Mouse (Mus musculus) neural tube, embryonic 15.5 days (tissue): ENCODE measurements around the gene Grhl1. TPM values are rescaled to one million over a fixed set of nuclear protein-coding genes. Genes with fewer than 3 reads are reported as not detected.
"Not testable (repeated sequence)": the region's sequence is repeated elsewhere in the genome, so short reads cannot be mapped to it uniquely, and the experiment has no call there.

Experiments
- ATAC-seq: fragments of 200-750 bp; cut with Nextera tagmentation; 2 replicates; pipeline ENCODE4 v1.8.0; 2017; ENCODE audit warnings: mild to moderate bottlenecking, moderate TSS enrichment, moderate library complexity; ENCODE audit not compliant: low FRiP score
- H3K27ac ChIP-seq: fragments of 300-500 bp; sonication (generic); replicated peaks from 2 replicates; pipeline ENCODE4 v1.5.1; 2015; ENCODE audit warnings: mild to moderate bottlenecking, inconsistent platforms
- H3K27me3 ChIP-seq: fragments of 300-500 bp; sonication (generic); replicated peaks from 2 replicates; pipeline ENCODE4 v1.6.1; 2015; ENCODE audit warnings: inconsistent platforms
- H3K36me3 ChIP-seq: fragments of 300-500 bp; sonication (generic); 2 replicates; pipeline ENCODE4 v1.6.1; 2015; ENCODE audit warnings: inconsistent platforms
- H3K4me1 ChIP-seq: fragments of 300-500 bp; sonication (generic); 2 replicates; pipeline ENCODE4 v1.6.1; 2015; ENCODE audit warnings: inconsistent platforms
- H3K4me2 ChIP-seq: fragments of 300-500 bp; sonication (generic); 2 replicates; pipeline ENCODE4 v1.6.1; 2015; ENCODE audit warnings: inconsistent platforms, mild to moderate bottlenecking, moderate library complexity
- H3K4me3 ChIP-seq: fragments of 300-500 bp; sonication (generic); replicated peaks from 2 replicates; pipeline ENCODE4 v1.5.1; 2015; ENCODE audit warnings: mild to moderate bottlenecking, inconsistent platforms
- H3K9ac ChIP-seq: fragments of 300-500 bp; sonication (generic); replicated peaks from 2 replicates; pipeline ENCODE4 v1.6.1; 2015; ENCODE audit warnings: mild to moderate bottlenecking, inconsistent platforms
- H3K9me3 ChIP-seq: fragments of 300-500 bp; sonication (generic); replicated peaks from 2 replicates; pipeline ENCODE4 v1.6.1; 2016; ENCODE audit warnings: inconsistent platforms
- WGBS: fragments of 180-500 bp; shearing (Covaris S2); methylation state at CpG from one replicate; pipeline ENCODE4 v1.1.7; 2015; ENCODE audit warnings: mixed read lengths; 5-methylcytosine and 5-hydroxymethylcytosine counted together
- polyA plus RNA-seq: library from polyadenylated mRNA; unstranded; fragments of >200 nt; fragmentation: Nextera tagmentation; extraction: Ambion mirVana; gene quantifications from 2 replicates; pipeline ENCODE4 v1.2.1, GENCODE M21; 2015

Grhl1 gene
- polyA plus RNA-seq: 0.63 and 1.3 TPM in 2 replicates

DNA sequence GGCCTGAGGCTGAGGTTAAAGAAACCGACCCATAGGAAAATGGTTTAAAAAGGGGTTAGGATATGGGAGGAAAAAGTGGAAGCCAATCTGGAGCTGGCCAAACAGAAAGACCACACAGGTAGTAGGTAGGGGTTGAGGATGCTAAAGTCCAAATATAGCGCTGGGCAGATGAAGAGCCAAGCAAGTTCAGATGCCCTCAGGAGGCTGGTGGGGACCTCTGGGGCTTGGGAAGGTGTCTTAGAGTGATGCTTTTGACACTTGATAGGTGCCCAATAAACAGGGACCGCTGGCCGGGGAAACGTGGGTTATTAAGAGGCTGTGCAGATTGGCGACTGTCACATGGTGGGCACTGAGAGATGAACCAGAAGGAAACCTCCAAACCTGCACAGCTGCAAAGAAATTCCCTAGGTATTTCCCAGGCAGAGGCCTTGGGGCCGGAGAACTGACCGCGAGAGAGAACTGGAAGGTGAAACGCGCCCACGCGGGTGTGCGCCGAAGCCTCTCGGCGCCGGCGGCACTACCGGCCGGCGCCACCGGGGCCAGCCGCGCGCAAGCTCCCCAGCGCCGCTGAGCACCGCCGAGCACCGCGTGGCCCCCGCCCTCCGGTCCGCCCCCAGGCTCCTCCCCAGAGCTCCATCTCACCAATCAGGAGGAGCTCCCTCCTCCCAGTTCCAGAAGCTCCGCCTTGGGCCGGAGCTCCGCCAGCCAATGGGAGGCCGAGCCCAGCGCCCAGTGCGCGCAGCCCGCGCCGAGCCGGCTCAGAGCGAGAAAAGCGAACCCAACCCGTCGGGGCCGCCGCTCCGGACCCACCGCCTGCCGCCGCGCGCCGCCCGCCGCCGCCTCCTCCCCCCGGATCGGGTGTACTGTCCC, at the start of gene Grhl1:
Grhl1 (plus strand) TSS at position 761 of the 870 bp plus-strand sequence.
- H3K9me3 ChIP-seq: no peaks in the 10 kb centered on the region
- no peak within 1 kb of the TSS for H3K27ac ChIP-seq
- ATAC-seq: peak; percentile 100
- H3K9ac ChIP-seq: peak within 1 kb of the TSS; percentile 56
- WGBS: 2% methylated on average over 62 of the region's 64 CpGs
- H3K27me3 ChIP-seq: peaks cover 31% of the 10 kb centered on the region
- H3K4me3 ChIP-seq: peak within 1 kb of the TSS; percentile 71
- peak within 1 kb of the TSS; percentile 86 for H3K4me2 ChIP-seq
- H3K4me1 ChIP-seq: peaks cover 9% of the 10 kb centered on the region
- no peaks in the 10 kb centered on the region for H3K36me3 ChIP-seq

DNA sequence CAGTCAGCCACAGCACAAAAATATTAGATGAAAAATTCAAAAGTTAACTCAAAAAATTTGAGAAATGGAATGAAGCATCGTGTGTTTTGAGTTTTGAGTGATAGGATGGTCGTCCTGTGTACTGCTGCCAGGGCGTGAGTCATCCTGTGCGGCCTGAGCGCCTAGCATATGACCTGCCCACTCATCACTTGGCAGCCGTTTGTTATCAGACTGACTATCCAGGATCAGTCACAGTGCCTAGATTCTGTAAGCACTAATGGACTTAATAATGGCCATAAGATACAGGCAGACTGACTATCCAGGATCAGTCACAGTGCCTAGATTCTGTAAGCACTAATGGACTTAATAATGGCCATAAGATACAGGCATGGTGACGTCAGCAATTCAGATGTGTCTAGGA, 47.0 kb upstream of the Grhl1 start:
- ATAC-seq, H3K9me3 ChIP-seq, H3K27ac ChIP-seq, H3K9ac ChIP-seq, H3K4me2 ChIP-seq, H3K27me3 ChIP-seq, H3K4me1 ChIP-seq, H3K4me3 ChIP-seq: not testable (repeated sequence)
- WGBS: 89% methylated on average over 7 of the region's 7 CpGs
- peaks cover 31% of the 10 kb centered on the region for H3K36me3 ChIP-seq

DNA sequence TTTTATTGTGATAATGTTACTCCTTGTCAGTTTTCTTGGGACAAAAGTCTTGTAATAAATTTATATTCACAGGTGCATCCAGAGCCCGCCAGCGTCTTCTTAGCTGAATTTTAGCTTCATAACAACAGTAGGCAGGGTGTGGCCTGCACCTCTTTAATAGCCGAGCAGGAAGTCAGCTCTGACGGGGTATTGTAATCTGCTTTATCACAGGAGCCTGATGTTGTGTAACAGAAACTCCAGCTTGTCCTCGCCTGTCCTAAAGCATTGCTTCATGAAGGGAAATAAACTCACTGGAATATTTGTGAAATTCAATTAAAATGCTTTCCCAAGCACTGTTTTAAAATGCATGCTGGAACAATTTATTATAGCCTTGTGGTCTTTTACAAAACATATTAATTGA, 35.7 kb upstream of the Grhl1 start:
- H3K36me3 ChIP-seq: peaks cover 15% of the 10 kb centered on the region; the same call in 1 of the 2 replicates
- H3K4me1 ChIP-seq: no peaks in the 10 kb centered on the region
- 63% methylated on average over 5 of the region's 5 CpGs for WGBS

DNA sequence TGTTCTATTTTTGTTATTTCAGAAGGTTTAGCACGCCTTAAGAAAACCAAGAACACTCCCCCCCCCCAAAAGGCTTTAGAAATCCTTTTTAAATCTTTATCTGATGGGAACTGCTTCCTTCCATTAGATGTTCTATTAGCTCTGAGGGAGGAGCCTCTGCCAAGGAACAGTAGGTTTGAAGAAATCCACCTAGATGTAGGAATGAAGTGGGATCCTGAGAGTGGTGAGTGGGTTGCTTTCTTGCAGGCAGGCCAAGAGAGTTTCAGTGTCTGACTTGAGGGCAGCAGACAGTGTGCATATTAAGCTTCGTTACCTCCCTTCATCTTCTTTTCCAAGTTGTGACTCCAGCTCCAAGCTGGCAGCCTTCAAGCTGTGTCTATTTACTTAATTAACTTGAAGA, 34.9 kb upstream of the Grhl1 start:
- Histone ChIP-seq H3K27ac (no peak overlapping the region), H3K4me3 (no peak overlapping the region)

More for the DNA sequence above, 35.7 kb upstream of the Grhl1 start:
- no peak overlapping the region for H3K4me3 ChIP-seq
- H3K9ac ChIP-seq: no peak overlapping the region
- H3K27me3 ChIP-seq: no peaks in the 10 kb centered on the region
- H3K4me2 ChIP-seq: no peak overlapping the region
- no peak for ATAC-seq
- H3K27ac ChIP-seq: no peak overlapping the region
- H3K9me3 ChIP-seq: no peaks in the 10 kb centered on the region

DNA sequence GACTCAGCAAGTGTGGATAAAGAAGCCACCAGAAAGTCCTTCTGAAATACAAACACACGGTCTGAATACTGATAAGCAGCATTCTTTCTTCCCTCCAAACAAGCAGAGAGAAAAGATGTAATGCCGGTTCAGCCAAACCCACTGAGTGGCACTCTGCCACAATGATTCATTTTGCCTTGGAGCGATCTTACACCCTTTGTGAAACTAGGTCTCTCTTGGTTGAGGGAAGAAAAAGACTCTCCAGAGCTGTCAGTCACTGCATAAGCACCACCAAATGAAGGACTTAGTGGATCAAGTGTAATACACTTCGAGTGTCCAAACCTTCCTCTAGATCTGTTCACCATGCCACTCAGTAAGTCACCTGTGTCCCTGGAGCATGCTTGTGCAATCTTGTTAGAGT, 34.1 kb upstream of the Grhl1 start:
- H3K4me2 ChIP-seq: no peak overlapping the region
- no peak overlapping the region for H3K9ac ChIP-seq
- H3K4me3 ChIP-seq: no peak overlapping the region
- 79% methylated on average over 4 of the region's 4 CpGs for WGBS
- H3K36me3 ChIP-seq: peaks cover 5% of the 10 kb centered on the region; the same call in 1 of the 2 replicates
- H3K27me3 ChIP-seq: no peaks in the 10 kb centered on the region
- no peak overlapping the region for H3K27ac ChIP-seq
- H3K4me1 ChIP-seq: no peaks in the 10 kb centered on the region
- ATAC-seq: no peak
- H3K9me3 ChIP-seq: no peaks in the 10 kb centered on the region

More for the DNA sequence above, 34.9 kb upstream of the Grhl1 start:
- peaks cover 8% of the 10 kb centered on the region; the same call in 1 of the 2 replicates for H3K36me3 ChIP-seq
- no peak overlapping the region for H3K9ac ChIP-seq
- 63% methylated on average over 2 of the region's 2 CpGs for WGBS
- no peak overlapping the region for H3K4me2 ChIP-seq
- H3K4me1 ChIP-seq: no peaks in the 10 kb centered on the region
- no peak for ATAC-seq
- H3K27me3 ChIP-seq: no peaks in the 10 kb centered on the region
- H3K9me3 ChIP-seq: no peaks in the 10 kb centered on the region

DNA sequence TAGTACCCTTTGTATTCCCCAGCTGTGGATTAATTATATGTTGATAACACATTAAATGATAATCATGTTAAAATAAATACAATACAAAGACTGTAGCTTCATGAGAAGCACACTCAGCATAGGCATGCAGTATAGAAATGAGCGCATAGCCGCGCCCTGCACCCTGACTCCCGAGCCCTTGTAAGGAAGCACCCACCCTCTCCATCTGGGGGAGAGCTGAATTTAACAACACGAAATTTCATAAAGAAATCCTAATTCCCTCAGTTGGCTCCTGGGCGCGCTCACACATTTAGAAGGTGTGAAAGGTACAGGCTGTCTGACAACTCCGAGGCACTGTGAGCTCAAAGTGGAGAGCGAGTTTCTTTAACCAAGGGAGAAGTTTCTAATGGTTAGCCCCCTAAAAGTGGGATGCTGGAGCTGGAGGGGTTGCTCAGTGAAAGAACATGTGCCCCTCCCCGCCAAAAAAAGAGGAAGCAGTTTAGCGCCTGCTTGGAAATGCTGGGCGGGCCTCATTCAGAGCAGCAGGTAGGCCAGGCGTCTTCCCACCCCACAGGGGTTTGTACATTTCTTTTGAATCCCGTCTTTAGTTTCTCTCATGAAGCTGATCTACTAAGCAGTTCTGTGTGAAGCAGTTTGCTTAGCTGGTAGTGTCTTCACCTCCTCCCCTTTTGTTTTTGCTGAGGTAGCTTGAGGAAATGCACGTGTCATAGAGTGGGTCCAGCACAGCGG, 30.5 kb upstream of the Grhl1 start:
- H3K27me3 ChIP-seq: no peaks in the 10 kb centered on the region
- no peak overlapping the region for H3K9ac ChIP-seq
- H3K27ac ChIP-seq: no peak overlapping the region
- no peaks in the 10 kb centered on the region for H3K9me3 ChIP-seq
- WGBS: 88% methylated on average over 16 of the region's 16 CpGs
- H3K4me3 ChIP-seq: no peak overlapping the region
- H3K36me3 ChIP-seq: peaks cover 19% of the 10 kb centered on the region
- H3K4me1 ChIP-seq: no peaks in the 10 kb centered on the region
- ATAC-seq: no peak
- no peak overlapping the region for H3K4me2 ChIP-seq

DNA sequence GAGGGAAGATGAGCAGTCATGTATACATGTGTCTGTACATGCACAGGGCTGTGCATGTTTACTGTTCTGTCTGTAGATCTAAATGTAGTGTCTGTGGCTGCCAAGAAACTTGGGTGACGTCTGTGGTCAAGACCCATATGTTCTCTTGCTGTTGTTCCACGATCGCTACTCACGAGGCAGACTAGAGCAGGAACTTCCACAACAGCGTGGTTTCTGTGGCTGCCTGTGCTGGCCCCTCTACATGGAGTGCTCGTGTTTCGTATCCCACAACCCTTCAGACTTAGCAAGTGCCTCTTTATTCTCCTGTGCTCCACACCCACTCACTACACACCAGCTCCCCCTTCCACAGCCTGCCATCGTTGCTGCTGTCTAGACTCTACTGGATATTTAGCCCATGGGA, 24.4 kb upstream of the Grhl1 start:
- no peak for ATAC-seq
- H3K36me3 ChIP-seq: peaks cover 52% of the 10 kb centered on the region
- H3K9ac ChIP-seq: no peak overlapping the region
- H3K4me1 ChIP-seq: no peaks in the 10 kb centered on the region
- H3K27me3 ChIP-seq: no peaks in the 10 kb centered on the region
- WGBS: 89% methylated on average over 8 of the region's 8 CpGs
- H3K27ac ChIP-seq: no peak overlapping the region
- H3K4me3 ChIP-seq: no peak overlapping the region
- no peak overlapping the region for H3K4me2 ChIP-seq
- H3K9me3 ChIP-seq: no peaks in the 10 kb centered on the region

DNA sequence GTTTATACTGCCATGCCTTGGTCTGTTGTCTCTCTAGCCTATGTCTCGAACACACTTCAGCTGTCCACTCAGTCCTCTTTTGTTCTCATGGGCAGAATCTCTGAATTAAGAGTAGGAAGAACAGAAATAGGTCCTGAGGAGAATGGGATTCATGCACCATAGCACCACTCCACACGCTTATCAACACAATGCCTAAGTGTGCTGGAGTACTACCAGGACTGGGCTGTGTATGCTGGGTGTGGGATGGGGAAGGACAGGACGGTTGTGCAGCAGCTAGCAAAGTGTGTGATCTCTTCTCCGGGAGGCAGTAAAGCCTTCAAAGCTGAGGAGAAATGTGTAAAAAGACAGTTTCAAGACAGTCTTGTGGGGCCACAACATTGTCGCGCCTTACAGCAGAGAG, 23.2 kb upstream of the Grhl1 start:
- Histone ChIP-seq H3K9me3 (no peaks in the 10 kb centered on the region), H3K4me2 (no peak overlapping the region), H3K9ac (no peak overlapping the region), H3K4me3 (no peak overlapping the region), H3K4me1 (no peaks in the 10 kb centered on the region), H3K36me3 (peaks cover 54% of the 10 kb centered on the region), H3K27me3 (no peaks in the 10 kb centered on the region), H3K27ac (no peak overlapping the region)
- WGBS: 89% methylated on average over 6 of the region's 6 CpGs
- no peak for ATAC-seq

DNA sequence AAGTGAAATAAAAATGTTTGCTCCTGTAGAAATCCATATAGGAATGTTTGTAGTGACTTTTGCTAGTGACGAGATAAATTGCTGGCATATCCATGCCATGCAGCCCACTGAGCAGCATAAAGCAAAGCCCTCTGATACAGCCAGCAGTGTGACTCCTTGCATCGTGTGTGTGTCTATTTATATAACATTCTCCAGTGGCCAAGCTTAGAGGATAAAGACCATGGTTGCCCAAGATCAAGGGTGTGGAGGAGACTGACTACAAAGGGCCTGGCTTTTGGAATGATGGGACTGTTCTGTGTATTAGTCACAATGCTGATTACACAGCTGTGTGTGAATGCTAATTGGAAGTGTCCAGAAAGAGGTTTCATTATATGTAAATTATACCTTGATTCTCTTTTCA, 19.6 kb upstream of the Grhl1 start:
- 85% methylated on average over 2 of the region's 2 CpGs for WGBS
- Histone ChIP-seq H3K36me3 (peaks cover 37% of the 10 kb centered on the region), H3K4me1 (no peaks in the 10 kb centered on the region), H3K27me3 (no peaks in the 10 kb centered on the region), H3K9me3 (no peaks in the 10 kb centered on the region), H3K27ac (no peak overlapping the region), H3K9ac (no peak overlapping the region), H3K4me2 (no peak overlapping the region), H3K4me3 (no peak overlapping the region)
- ATAC-seq: no peak

DNA sequence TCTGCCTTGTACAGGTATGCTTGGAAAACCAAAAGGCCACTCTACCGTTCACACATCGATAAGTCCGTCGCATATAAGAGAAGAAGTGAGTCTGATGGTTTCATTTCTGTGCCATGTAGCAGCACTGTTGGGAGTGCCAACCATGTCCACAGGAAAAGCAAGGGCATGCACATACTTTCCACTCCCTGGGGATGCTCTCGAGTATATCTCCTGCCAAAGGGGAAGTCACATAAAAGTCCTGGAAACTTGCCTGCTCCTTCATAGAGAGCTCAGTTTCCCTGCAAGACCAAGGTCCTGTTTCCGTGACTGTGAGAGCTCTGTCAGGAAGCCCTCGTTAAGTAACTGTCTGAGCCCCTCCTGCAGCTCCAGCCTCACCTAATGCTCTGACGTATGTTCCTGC, 16.1 kb upstream of the Grhl1 start:
- Histone ChIP-seq H3K9me3 (no peaks in the 10 kb centered on the region), H3K9ac (no peak overlapping the region), H3K4me2 (no peak overlapping the region), H3K27me3 (no peaks in the 10 kb centered on the region), H3K4me3 (no peak overlapping the region), H3K27ac (no peak overlapping the region), H3K36me3 (peaks cover 30% of the 10 kb centered on the region), H3K4me1 (no peaks in the 10 kb centered on the region)
- 85% methylated on average over 8 of the region's 8 CpGs for whole genome bisulfite sequencing
- no peak for ATAC-seq

DNA sequence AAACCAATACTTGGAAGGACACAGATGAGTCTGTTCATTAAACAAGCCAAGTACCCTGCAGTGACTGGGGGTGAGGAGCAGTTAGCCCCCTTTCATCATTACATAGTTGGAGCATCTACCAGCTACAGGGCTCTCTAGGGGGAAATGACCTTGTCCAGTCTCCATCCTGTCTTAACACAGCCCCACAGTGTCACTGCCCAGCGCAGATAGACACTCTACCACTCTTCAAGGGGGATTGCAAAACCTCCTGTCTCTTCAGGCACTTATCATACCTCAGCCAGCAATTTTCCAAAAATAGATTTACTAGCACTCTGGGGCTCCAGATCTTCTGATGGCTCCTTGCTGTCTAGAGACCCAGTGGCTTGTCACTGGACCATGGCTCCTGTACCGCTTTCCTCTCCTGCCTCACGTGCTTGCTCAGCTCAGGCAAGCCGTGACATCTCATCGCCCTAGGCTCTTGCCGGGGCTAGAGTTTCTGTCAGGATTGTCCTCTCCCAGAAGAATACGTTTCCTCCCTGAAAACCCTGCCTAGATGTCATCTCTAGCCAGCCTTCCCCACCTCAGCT, 8.6 kb upstream of the Grhl1 start:
- H3K9me3 ChIP-seq: no peaks in the 10 kb centered on the region
- ATAC-seq: no peak
- WGBS: 89% methylated on average over 7 of the region's 7 CpGs

More for the DNA sequence above, 8.6 kb upstream of the Grhl1 start:
- Histone ChIP-seq H3K4me1 (no peaks in the 10 kb centered on the region), H3K36me3 (peaks cover 17% of the 10 kb centered on the region), H3K27ac (no peak overlapping the region), H3K27me3 (no peaks in the 10 kb centered on the region), H3K9ac (no peak overlapping the region), H3K4me2 (no peak overlapping the region), H3K4me3 (no peak overlapping the region)
